Mouse (Mus musculus) heart, postnatal 0 days (tissue): ENCODE measurements at regions not wholly inside any gene's neighbourhood (a gene's known extent, or its start where the extent isn't known, plus 50 kb on each side); places are given as distances from the start of the nearest gene placed in this dataset.

Source experiments
- CTCF ChIP-seq: IDR thresholded peaks from 2 replicates; pipeline ENCODE4 v1.5.1; 2016; ENCODE audit warnings: antibody characterized with exemption, control low read depth, low read depth
- EP300 ChIP-seq: IDR thresholded peaks from 2 replicates; pipeline ENCODE4 v1.6.1; 2016; ENCODE audit warnings: antibody characterized with exemption, low read depth

GRCm38 (mm10) chr15:62266025-62266424 lies 1343.2 kb upstream of the A1bg start:
- TF ChIP-seq CTCF (no peak), EP300 (no peak)
